Mouse (Mus musculus): ENCODE results near the gene Cmtm2a.

- TF ChIP-seq CTCF (IDR thresholded peaks at IDR 0.05; ENCODE audit: borderline replicate concordance, extremely low read depth, insufficient read depth, insufficient read length) (no peak), POLR2A (IDR thresholded peaks at IDR 0.05; ENCODE audit: borderline replicate concordance, extremely low read depth, insufficient read depth, insufficient read length, poor library complexity, severe bottlenecking) (no peak)
Observed at GRCm38 (mm10) chr8:104342426-104342825, 49.4 kb upstream of the Cmtm2a start.

Data from brain, embryonic 14.5 days (tissue).